Mouse (Mus musculus) megakaryocyte, embryonic 14.5 days (primary cell): ENCODE results near the gene Eif2b5.

Experiments
- FLI1 ChIP-seq: IDR thresholded peaks from 2 replicates; pipeline ENCODE4 v1.6.1; 2012; ENCODE audit warnings: low read length, inconsistent platforms, mixed read lengths
- GATA1 ChIP-seq: IDR thresholded peaks from 3 replicates; pipeline ENCODE4 v1.6.1; 2012; ENCODE audit warnings: mixed read lengths, low read length, inconsistent platforms, borderline replicate concordance

GRCm38 (mm10) chr16:20549161-20549560 lies 50.5 kb downstream of the Eif2b5 start:
- no peak for TF ChIP-seq GATA1
- TF ChIP-seq FLI1: no peak
